Mouse (Mus musculus) stomach, embryonic 16.5 days (tissue): ENCODE measurements around the gene Tubgcp5. TPM values are rescaled to one million over a fixed set of nuclear protein-coding genes. Genes with fewer than 3 reads are reported as not detected.
"Not testable (repeated sequence)": the region's sequence is repeated elsewhere in the genome, so short reads cannot be mapped to it uniquely, and the experiment has no call there.

ENCODE experiments used
- ATAC-seq: fragments of 200-750 bp; cut with Nextera tagmentation; 2 replicates; pipeline ENCODE4 v1.8.0; 2017; ENCODE audit warnings: moderate number of reproducible peaks, moderate TSS enrichment; ENCODE audit not compliant: insufficient read depth, low FRiP score
- H3K27ac ChIP-seq: fragments of 300-500 bp; sonication (generic); 2 replicates; pipeline ENCODE4 v1.5.1; 2014; ENCODE audit warnings: low read length
- H3K27me3 ChIP-seq: fragments of 300-500 bp; sonication (generic); 2 replicates; pipeline ENCODE4 v1.6.1; 2014; ENCODE audit warnings: low read length, control low read depth, mixed read lengths; ENCODE audit not compliant: control insufficient read depth, insufficient read depth
- H3K36me3 ChIP-seq: fragments of 300-500 bp; sonication (generic); 2 replicates; pipeline ENCODE4 v1.6.1; 2014; ENCODE audit warnings: low read length; ENCODE audit not compliant: control insufficient read depth, insufficient read depth
- H3K4me1 ChIP-seq: fragments of 300-500 bp; sonication (generic); 2 replicates; pipeline ENCODE4 v1.6.1; 2014; ENCODE audit warnings: low read length, control low read depth, mixed read lengths; ENCODE audit not compliant: control insufficient read depth, insufficient read depth
- H3K4me2 ChIP-seq: fragments of 300-500 bp; sonication (generic); 2 replicates; pipeline ENCODE4 v1.6.1; 2014; ENCODE audit warnings: low read depth, low read length, mixed read lengths
- H3K4me3 ChIP-seq: fragments of 300-500 bp; sonication (generic); replicated peaks from 2 replicates; pipeline ENCODE4 v1.5.1; 2014; ENCODE audit warnings: mild to moderate bottlenecking, low read length
- H3K9ac ChIP-seq: fragments of 300-500 bp; sonication (generic); 2 replicates; pipeline ENCODE4 v1.6.1; 2014; ENCODE audit warnings: low read length
- H3K9me3 ChIP-seq: fragments of 300-500 bp; sonication (generic); replicated peaks from 2 replicates; pipeline ENCODE4 v1.6.1; 2016; ENCODE audit warnings: low read length, control low read depth; ENCODE audit not compliant: control insufficient read depth
- WGBS: fragments of 180-500 bp; shearing (Covaris S2); extraction: QIAGEN DNeasy Blood & Tissue Kit; methylation state at CpG from one replicate; pipeline ENCODE4 v1.1.7; 2014; 5-methylcytosine and 5-hydroxymethylcytosine counted together
- polyA plus RNA-seq: library from polyadenylated mRNA; unstranded; fragments of >200 nt; fragmentation: Nextera tagmentation; extraction: Ambion mirVana; gene quantifications from 2 replicates; pipeline ENCODE4 v1.2.1, GENCODE M21; 2015

The Tubgcp5 gene
- polyA plus RNA-seq = 25.7 and 31.5 TPM in 2 replicates

DNA sequence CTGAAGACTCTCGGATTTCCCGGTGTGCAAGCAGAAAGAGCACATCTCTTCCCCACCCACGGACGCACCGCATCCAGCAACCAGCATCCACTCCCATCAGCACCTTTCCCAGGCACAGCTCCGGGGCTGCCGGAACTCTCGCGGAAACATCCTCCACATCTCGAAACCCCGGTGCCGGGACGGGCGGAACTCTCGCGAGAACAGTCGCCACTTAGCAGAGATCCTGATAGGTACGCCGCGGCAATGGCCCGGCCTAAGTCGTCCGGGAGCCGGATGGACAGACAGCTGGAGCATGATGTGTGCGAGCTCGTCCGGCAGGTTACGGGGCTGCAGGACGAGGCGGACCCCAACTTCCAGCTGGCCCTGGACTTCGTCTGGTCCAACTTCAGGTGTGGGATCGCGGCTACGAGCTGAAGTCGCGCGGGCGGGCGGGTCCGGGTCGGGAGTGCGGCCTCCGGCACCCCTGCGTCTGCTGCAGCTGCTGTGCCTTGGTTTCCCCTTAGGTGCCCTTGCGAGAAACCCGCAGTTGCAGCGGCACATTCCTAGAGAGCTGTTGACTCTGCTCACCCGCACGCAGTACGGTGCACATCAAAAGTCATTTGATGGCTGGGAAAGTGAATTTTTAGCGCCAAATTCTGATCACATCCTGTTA is at the start of gene Tubgcp5:
Tubgcp5 (plus strand) TSS at position 203 of the 652 bp plus-strand sequence.
- Histone ChIP-seq H3K9me3 (no peaks in the 10 kb centered on the region), H3K4me3 (peak within 1 kb of the TSS; percentile 84), H3K27ac (peak within 1 kb of the TSS; percentile 73), H3K36me3 (peaks cover 13% of the 10 kb centered on the region; the same call in 1 of the 2 replicates), H3K27me3 (no peaks in the 10 kb centered on the region), H3K9ac (peak within 1 kb of the TSS; percentile 94), H3K4me2 (peak within 1 kb of the TSS; percentile 67), H3K4me1 (peaks cover 12% of the 10 kb centered on the region)
- WGBS = under 1% methylated on average over 51 of the region's 51 CpGs
- ATAC-seq = peak; percentile 100

DNA sequence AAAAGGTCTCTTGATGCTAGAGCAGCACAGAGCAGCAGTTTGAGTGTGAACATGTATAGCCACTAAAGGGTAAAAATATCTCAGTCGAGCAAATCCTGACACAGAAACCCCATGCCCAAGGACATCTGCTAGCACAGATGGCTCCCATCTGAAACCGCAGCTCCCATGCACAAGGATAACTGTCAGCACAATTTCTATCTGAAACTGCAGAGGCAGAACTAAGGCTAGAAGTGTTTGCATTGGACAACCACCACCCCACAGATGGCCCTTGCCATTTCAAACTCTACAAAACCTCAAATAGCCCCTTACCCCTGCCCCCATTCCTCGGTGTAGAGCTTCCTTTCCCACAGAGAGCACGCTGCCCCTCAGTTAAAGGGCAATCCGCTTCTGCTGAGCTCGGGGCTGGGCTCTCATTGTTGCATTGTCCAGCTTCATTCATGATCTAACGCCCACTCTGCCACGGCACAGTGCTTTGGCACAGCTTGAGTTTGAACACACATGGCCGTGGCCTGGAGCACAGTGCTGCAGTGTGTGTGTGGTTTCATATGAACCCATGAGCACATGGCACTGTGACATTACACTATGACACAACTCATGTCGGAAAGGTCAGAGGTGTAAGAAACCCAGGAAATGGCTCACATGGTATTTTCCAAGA is 49.3 kb upstream of the Tubgcp5 start:
- H3K9me3 ChIP-seq = no peaks in the 10 kb centered on the region
- no peak overlapping the region for H3K4me3 ChIP-seq
- no peaks in the 10 kb centered on the region for H3K36me3 ChIP-seq
- ATAC-seq = no peak
- WGBS = 62% methylated on average over 10 of the region's 10 CpGs
- H3K27ac ChIP-seq = no peak overlapping the region
- no peaks in the 10 kb centered on the region for H3K4me1 ChIP-seq
- no peak overlapping the region for H3K4me2 ChIP-seq
- H3K27me3 ChIP-seq = no peaks in the 10 kb centered on the region
- no peak overlapping the region for H3K9ac ChIP-seq

DNA sequence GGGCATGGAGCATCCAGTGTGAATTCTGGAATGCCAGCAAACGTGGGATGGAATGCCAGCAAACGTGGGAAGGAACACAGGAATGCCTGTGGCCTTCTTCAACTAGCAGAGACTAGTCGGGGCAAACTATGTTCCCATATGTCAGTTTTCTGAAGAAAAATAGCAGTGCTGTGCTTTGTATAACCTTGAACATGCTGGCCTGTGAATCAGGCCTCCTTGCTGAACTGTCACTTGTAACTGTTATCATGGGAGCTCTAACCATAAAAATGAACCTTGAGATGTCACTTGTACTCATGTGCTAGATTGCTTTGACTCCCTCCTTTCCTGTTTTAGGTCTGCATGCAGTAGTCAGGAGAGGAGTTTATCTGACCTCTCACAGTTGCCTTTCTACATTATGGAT is 43.1 kb upstream of the Tubgcp5 start:
- Histone ChIP-seq H3K27ac (no peak overlapping the region), H3K36me3 (no peaks in the 10 kb centered on the region), H3K4me1 (no peaks in the 10 kb centered on the region), H3K9me3 (no peaks in the 10 kb centered on the region), H3K4me2 (no peak overlapping the region), H3K27me3 (no peaks in the 10 kb centered on the region), H3K4me3 (no peak overlapping the region), H3K9ac (no peak overlapping the region)
- ATAC-seq = no peak
- 61% methylated on average over 3 of the region's 3 CpGs for WGBS

DNA sequence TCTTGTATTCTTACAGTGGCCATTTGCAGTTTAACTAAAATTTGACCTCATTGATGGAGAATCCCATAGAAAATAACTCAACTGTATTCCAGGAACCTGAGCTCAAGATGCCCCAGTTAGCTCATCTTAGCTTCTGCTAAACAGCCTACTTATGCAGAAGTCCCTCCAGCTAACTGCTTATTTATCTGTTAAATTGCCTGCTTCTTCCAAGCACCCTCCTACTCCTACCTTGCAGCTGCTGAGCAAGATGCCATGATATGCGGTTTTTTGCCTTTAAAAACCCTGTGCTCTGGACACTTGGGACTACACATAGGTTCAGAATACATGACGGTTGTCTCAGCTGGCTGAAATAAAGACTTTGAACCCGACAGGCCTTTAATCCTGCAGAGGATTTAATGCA is 34.6 kb upstream of the Tubgcp5 start:
- H3K9me3 ChIP-seq = no peaks in the 10 kb centered on the region
- no peak for ATAC-seq
- no peak overlapping the region for H3K9ac ChIP-seq
- no peak overlapping the region for H3K27ac ChIP-seq
- no peaks in the 10 kb centered on the region for H3K36me3 ChIP-seq
- no peaks in the 10 kb centered on the region for H3K4me1 ChIP-seq
- no peak overlapping the region for H3K4me2 ChIP-seq
- no peaks in the 10 kb centered on the region for H3K27me3 ChIP-seq
- H3K4me3 ChIP-seq = no peak overlapping the region
- 55% methylated on average over 3 of the region's 3 CpGs for WGBS

DNA sequence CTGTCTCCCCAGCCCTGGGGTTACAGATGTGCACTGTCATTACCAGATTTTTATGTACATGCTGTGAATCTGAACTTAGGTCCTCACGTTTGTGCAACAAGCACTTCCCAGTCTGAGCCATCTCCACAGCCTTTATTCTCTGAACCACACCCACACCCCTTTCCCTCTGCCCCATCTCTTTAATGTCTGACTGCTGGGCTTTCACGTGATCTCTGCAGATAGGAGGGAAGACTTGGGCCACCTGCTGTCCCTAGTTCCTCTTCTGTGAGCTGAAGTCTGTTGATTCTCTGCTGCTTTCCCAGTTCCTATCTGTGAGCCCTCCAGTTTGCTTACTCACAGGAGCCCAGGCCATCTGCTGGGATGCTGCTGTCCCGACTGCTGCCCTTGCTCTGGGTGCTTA is 26.0 kb upstream of the Tubgcp5 start, which contains the start of gene Siglech:
Siglech (plus strand) TSS at position 253 of the 400 bp plus-strand sequence.
- Histone ChIP-seq H3K4me2 (no peak within 1 kb of the TSS), H3K4me3 (no peak within 1 kb of the TSS), H3K9ac (no peak within 1 kb of the TSS), H3K4me1 (no peaks in the 10 kb centered on the region), H3K36me3 (no peaks in the 10 kb centered on the region), H3K27ac (no peak within 1 kb of the TSS), H3K9me3 (no peaks in the 10 kb centered on the region), H3K27me3 (no peaks in the 10 kb centered on the region)
- WGBS = 23% methylated on average over 3 of the region's 3 CpGs
- ATAC-seq = no peak

DNA sequence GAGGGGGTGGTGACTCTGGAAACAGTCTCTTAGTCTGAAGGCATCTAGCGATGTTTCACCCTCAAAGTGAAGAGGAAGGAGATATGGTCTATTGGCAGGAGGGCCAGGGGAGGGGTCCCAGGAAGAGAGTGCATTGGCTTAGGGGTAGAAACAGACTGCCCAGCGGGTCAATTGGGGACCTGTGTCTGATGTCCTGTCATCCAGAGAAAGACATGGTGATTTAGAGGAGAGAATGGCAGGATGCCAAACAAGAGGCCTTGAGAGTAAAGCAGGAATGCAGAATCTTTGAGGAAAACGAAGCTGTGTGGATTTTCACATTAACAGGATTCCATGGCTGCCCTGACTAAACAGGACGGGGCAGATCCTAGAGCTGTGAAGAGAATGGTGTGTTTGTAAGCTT is 13.9 kb upstream of the Tubgcp5 start:
- Histone ChIP-seq H3K9me3 (no peaks in the 10 kb centered on the region), H3K36me3 (no peaks in the 10 kb centered on the region), H3K4me1 (no peaks in the 10 kb centered on the region), H3K27ac (no peak overlapping the region), H3K9ac (no peak overlapping the region), H3K4me3 (no peak overlapping the region), H3K27me3 (no peaks in the 10 kb centered on the region), H3K4me2 (no peak overlapping the region)
- 37% methylated on average over 4 of the region's 4 CpGs for WGBS
- ATAC-seq = no peak

DNA sequence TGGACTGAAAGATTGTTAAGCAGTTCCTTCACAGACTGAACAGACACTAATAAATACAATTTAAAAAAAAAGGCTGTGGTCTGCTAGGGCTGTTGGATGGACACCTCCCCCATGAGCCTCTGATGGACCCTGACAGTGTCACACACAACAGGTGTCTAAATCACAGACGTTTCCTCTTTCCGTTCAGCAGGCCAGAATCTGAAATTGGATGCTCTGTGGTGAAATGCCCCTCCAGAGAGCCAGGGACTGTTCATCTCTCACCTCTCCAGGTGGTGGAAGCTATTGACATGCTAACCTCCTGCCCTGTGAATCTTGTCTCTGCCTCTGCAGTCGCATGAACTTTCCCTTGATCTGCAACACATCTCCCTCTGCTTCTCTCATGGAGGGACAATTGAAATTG is 11.5 kb upstream of the Tubgcp5 start:
- no peak overlapping the region for H3K4me2 ChIP-seq
- H3K36me3 ChIP-seq = no peaks in the 10 kb centered on the region
- no peak overlapping the region for H3K4me3 ChIP-seq
- WGBS = 58% methylated on average over 3 of the region's 3 CpGs
- no peak for ATAC-seq
- H3K4me1 ChIP-seq = no peaks in the 10 kb centered on the region
- no peak overlapping the region for H3K27ac ChIP-seq
- no peaks in the 10 kb centered on the region for H3K9me3 ChIP-seq
- no peak overlapping the region for H3K9ac ChIP-seq
- no peaks in the 10 kb centered on the region for H3K27me3 ChIP-seq

DNA sequence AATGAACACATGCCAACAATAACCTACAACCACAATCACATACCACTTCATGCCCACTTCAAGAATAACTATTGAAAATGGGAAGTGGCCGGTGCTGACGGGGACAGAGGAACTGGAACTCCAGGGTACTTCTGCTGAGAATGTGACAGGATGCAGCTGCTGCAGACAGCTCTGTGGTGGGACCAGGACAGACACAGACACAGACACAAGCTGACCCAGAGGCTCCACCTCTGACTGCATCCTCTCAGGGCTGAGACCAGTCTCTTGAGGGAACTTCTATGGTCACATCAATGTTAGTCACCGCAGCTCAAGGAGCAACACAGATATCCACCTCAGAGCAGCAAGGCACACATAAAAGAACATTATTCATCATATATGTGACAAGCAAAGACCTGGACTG is 9.4 kb upstream of the Tubgcp5 start:
- no peak overlapping the region for H3K27ac ChIP-seq
- no peak for ATAC-seq
- 41% methylated on average over 3 of the region's 3 CpGs for WGBS
- no peak overlapping the region for H3K4me2 ChIP-seq
- H3K27me3 ChIP-seq = no peaks in the 10 kb centered on the region
- no peak overlapping the region for H3K9ac ChIP-seq
- H3K9me3 ChIP-seq = no peaks in the 10 kb centered on the region
- no peaks in the 10 kb centered on the region for H3K36me3 ChIP-seq
- H3K4me3 ChIP-seq = no peak overlapping the region
- no peaks in the 10 kb centered on the region for H3K4me1 ChIP-seq

DNA sequence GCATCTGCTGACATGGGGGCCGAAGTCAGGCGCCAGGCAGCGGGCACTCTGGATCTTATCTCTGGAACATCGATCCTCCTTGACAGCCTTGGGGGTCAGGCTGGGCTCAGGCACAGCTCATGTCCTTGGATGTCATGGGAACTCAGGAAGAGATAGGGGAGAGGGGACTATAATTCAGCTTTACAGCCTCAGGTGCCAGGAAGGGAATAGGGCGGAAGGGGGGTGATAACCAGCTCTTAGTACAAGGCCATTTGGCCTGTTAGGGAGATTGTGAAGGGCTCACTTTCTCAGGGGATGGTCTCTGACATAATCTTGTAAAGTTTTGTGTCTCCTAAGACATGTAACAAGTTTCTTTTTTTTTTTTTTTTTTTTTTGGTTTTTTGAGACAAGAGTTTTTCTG is 3.4 kb upstream of the Tubgcp5 start:
- H3K27me3 ChIP-seq, ATAC-seq, H3K9me3 ChIP-seq, H3K36me3 ChIP-seq, H3K9ac ChIP-seq, H3K4me3 ChIP-seq, H3K4me2 ChIP-seq, H3K27ac ChIP-seq: not testable (repeated sequence)
- 44% methylated on average over 5 of the region's 5 CpGs for WGBS
- H3K4me1 ChIP-seq = peaks cover 12% of the 10 kb centered on the region
